Mouse (Mus musculus) limb, embryonic 12.5 days (tissue): ENCODE measurements around the gene P2rx1. TPM values are rescaled to one million over a fixed set of nuclear protein-coding genes. Genes with fewer than 3 reads are reported as not detected.

ENCODE experiments used
- ATAC-seq: fragments of 200-750 bp; cut with Nextera tagmentation; 2 replicates; pipeline ENCODE4 v1.8.0; 2017; ENCODE audit warnings: low read depth, moderate TSS enrichment; ENCODE audit not compliant: insufficient number of reproducible peaks, insufficient read depth, low FRiP score, low TSS enrichment
- H3K27ac ChIP-seq: fragments of 300-500 bp; sonication (generic); 2 replicates; pipeline ENCODE4 v1.5.1; 2016; ENCODE audit warnings: mild to moderate bottlenecking, moderate library complexity
- H3K27me3 ChIP-seq: fragments of 300-500 bp; sonication (generic); 2 replicates; pipeline ENCODE4 v1.6.1; 2016; ENCODE audit warnings: mild to moderate bottlenecking, moderate library complexity
- H3K36me3 ChIP-seq: fragments of 300-500 bp; sonication (generic); 2 replicates; pipeline ENCODE4 v1.6.1; 2016; ENCODE audit warnings: mild to moderate bottlenecking, moderate library complexity
- H3K4me1 ChIP-seq: fragments of 300-500 bp; sonication (generic); replicated peaks from 2 replicates; pipeline ENCODE4 v1.6.1; 2016
- H3K4me2 ChIP-seq: fragments of 300-500 bp; sonication (generic); 2 replicates; pipeline ENCODE4 v1.6.1; 2016; ENCODE audit warnings: mild to moderate bottlenecking, moderate library complexity
- H3K4me3 ChIP-seq: fragments of 300-500 bp; sonication (generic); replicated peaks from 2 replicates; pipeline ENCODE4 v1.5.1; 2016; ENCODE audit warnings: mild to moderate bottlenecking
- H3K9ac ChIP-seq: fragments of 300-500 bp; sonication (generic); replicated peaks from 2 replicates; pipeline ENCODE4 v1.6.1; 2016; ENCODE audit warnings: mild to moderate bottlenecking, moderate library complexity
- H3K9me3 ChIP-seq: fragments of 300-500 bp; sonication (generic); 2 replicates; pipeline ENCODE4 v1.6.1; 2016; ENCODE audit warnings: mild to moderate bottlenecking, moderate library complexity
- WGBS: fragments of 180-500 bp; shearing (Covaris S2); methylation state at CpG from one replicate; pipeline ENCODE4 v1.1.7; 2016; 5-methylcytosine and 5-hydroxymethylcytosine counted together
- polyA plus RNA-seq: library from polyadenylated mRNA; unstranded; fragments of >200 nt; fragmentation: Nextera tagmentation; extraction: Ambion mirVana; gene quantifications from 2 replicates; pipeline ENCODE4 v1.2.1, GENCODE M21; 2016

Gene P2rx1
- polyA plus RNA-seq, 1 experiment from 2014 or later: 1.0 TPM

DNA sequence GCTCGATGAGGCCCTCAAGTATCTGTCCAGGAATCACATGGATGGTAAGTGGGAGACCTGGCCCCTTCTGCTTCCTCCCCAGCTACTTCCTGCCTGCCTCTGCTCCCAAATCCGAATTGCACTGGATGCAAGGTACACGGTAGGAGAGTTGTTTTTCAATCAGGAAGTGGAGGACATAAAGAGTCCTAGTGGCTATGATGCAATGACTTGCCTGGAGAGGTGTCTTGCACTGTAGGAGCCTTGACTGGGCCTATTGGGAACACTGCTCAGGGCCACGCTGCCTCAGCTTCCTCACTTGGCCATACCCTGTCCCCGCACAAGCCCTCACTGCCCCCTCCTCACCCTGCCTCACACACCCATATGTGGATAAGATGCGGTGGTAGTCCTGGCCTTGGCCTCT lies 9.9 kb upstream of the P2rx1 start:
- Histone ChIP-seq H3K9me3 (no peaks in the 10 kb centered on the region), H3K36me3 (no peaks in the 10 kb centered on the region), H3K27me3 (peaks cover 5% of the 10 kb centered on the region), H3K4me3 (no peak overlapping the region), H3K4me1 (peaks cover 14% of the 10 kb centered on the region; the same call in 1 of the 2 replicates), H3K9ac (no peak overlapping the region), H3K4me2 (no peak overlapping the region), H3K27ac (no peak overlapping the region)
- ATAC-seq: no peak
- WGBS: 73% methylated on average over 6 of the region's 6 CpGs

GRCm38 (mm10) chr11:72990688-72991087 lies 8.2 kb upstream of the P2rx1 start:
- H3K36me3 ChIP-seq: no peaks in the 10 kb centered on the region
- no peak overlapping the region for H3K4me2 ChIP-seq
- H3K9ac ChIP-seq: no peak overlapping the region
- H3K9me3 ChIP-seq: no peaks in the 10 kb centered on the region
- ATAC-seq: no peak
- no peak overlapping the region for H3K27ac ChIP-seq
- no peak overlapping the region for H3K4me3 ChIP-seq
- peaks cover 5% of the 10 kb centered on the region for H3K27me3 ChIP-seq
- 74% methylated on average over 9 of the region's 9 CpGs for WGBS
- H3K4me1 ChIP-seq: peaks cover 14% of the 10 kb centered on the region; the same call in 1 of the 2 replicates

DNA sequence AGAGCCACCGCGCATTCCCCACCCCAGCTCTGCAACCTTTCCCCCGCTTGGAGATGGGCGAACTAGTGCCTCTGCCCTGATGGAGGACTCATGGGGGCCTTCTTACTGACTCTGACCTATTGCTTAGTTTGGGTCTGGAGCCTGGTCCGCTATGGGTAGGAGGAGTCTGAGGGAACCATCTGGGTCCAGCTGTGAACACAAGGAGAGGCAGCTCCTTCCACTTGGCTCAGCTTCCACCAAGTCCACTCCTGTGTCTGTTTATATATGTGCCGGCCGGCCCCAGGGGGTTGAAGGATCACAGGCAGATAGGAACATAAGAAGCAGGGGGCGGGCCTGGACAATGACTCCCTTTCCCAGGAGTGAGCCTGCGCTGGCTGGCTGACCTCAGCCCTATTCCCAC lies 6.9 kb upstream of the P2rx1 start:
- Histone ChIP-seq H3K9me3 (no peaks in the 10 kb centered on the region), H3K4me1 (peaks cover 14% of the 10 kb centered on the region; the same call in 1 of the 2 replicates), H3K4me3 (no peak overlapping the region), H3K36me3 (no peaks in the 10 kb centered on the region), H3K9ac (no peak overlapping the region), H3K4me2 (no peak overlapping the region), H3K27ac (no peak overlapping the region), H3K27me3 (peaks cover 5% of the 10 kb centered on the region)
- WGBS: 55% methylated on average over 9 of the region's 9 CpGs
- no peak for ATAC-seq

DNA sequence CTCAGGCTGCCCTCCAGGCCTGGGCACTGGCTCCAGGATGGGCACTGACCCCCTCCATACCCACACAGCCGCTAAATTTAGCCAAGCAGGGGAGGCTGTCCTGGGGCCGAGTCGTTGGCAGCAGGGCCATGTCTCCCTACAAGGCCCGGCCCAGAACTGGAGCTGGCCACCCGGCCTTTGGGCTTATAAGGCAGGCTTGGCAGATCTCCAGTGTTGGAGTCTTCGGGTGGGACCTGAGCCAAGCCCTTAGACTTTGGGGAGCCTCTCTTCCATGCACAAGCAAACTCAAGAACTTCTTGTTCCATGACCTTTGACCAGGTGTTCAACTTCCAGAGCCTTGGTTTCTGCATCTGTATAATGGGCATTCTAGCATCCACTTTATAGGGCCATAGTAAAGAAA lies 2.6 kb upstream of the P2rx1 start:
- whole genome bisulfite sequencing: 91% methylated on average over 6 of the region's 6 CpGs

GRCm38 (mm10) chr11:72996781-72997180 lies 2.1 kb upstream of the P2rx1 start:
- H3K4me3 ChIP-seq: no peak overlapping the region
- H3K9ac ChIP-seq: no peak overlapping the region
- peaks cover 6% of the 10 kb centered on the region; the same call in 1 of the 2 replicates for H3K4me1 ChIP-seq
- no peak for ATAC-seq
- WGBS: 82% methylated on average over 2 of the region's 2 CpGs
- no peaks in the 10 kb centered on the region for H3K9me3 ChIP-seq
- H3K27me3 ChIP-seq: peaks cover 5% of the 10 kb centered on the region
- H3K27ac ChIP-seq: no peak overlapping the region
- no peak overlapping the region for H3K4me2 ChIP-seq
- no peaks in the 10 kb centered on the region for H3K36me3 ChIP-seq

More for the DNA sequence above, 2.6 kb upstream of the P2rx1 start:
- Histone ChIP-seq H3K27ac (no peak overlapping the region), H3K4me1 (peaks cover 6% of the 10 kb centered on the region; the same call in 1 of the 2 replicates), H3K4me3 (no peak overlapping the region), H3K9me3 (no peaks in the 10 kb centered on the region), H3K9ac (no peak overlapping the region), H3K27me3 (peaks cover 5% of the 10 kb centered on the region), H3K36me3 (no peaks in the 10 kb centered on the region), H3K4me2 (no peak overlapping the region)
- ATAC-seq: no peak

- Histone ChIP-seq H3K4me2 (no peak overlapping the region), H3K36me3 (no peaks in the 10 kb centered on the region), H3K4me1 (peaks cover 6% of the 10 kb centered on the region; the same call in 1 of the 2 replicates), H3K27ac (no peak overlapping the region), H3K9ac (no peak overlapping the region), H3K27me3 (no peaks in the 10 kb centered on the region), H3K4me3 (no peak overlapping the region), H3K9me3 (no peaks in the 10 kb centered on the region)
- ATAC-seq: no peak
- WGBS: 75% methylated on average over 13 of the region's 13 CpGs
Measured at GRCm38 (mm10) chr11:72997529-72998326, 1.2 kb upstream of the P2rx1 start.

DNA sequence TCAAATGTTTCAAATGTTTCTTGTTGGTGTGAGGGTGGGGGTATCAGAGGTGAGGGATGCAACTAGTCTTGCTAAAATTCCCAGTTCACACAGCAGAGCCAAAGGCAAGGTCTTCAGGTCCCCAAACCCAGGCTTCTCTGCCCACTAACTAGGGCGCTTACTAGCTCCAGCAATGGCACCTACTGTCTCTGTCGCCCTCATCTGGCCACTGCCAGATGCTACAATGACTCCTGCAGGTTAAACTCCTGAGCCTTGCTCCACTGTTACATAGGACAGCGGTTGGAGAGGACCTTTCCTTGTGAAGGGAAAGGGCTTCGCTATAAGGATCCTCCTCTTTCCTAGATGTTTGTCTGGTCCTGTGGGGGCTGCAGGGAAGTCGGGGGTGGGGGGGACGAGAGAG lies 2.1 kb downstream of the P2rx1 start:
- H3K9ac ChIP-seq: no peak overlapping the region
- ATAC-seq: no peak
- H3K4me2 ChIP-seq: no peak overlapping the region
- H3K27me3 ChIP-seq: no peaks in the 10 kb centered on the region
- H3K4me1 ChIP-seq: peaks cover 6% of the 10 kb centered on the region; the same call in 1 of the 2 replicates
- H3K9me3 ChIP-seq: no peaks in the 10 kb centered on the region
- no peak overlapping the region for H3K27ac ChIP-seq
- H3K4me3 ChIP-seq: no peak overlapping the region
- no peaks in the 10 kb centered on the region for H3K36me3 ChIP-seq
- 10% methylated on average over 6 of the region's 6 CpGs for WGBS

DNA sequence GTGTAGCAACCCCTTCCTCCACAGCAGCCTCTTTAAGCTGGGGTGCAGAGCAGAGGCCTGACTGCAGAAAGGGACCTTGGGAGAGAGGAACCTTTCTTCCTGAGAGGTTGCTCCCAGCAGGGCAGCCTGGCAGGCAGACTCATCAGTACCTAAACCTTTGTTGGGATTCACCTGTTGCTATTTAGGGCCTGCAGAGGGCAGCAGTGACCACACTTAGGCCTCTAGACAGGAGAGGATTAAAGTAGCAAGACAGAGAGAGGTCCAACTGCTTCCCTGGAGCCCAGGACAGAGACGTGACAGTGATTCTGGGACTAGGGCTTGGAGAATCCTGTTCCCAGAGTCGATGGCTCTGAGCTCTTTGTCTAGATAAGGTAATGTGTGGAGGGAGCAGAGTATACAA lies 7.5 kb downstream of the P2rx1 start:
- ATAC-seq: no peak
- 0% methylated on average over 2 of the region's 2 CpGs for WGBS

DNA sequence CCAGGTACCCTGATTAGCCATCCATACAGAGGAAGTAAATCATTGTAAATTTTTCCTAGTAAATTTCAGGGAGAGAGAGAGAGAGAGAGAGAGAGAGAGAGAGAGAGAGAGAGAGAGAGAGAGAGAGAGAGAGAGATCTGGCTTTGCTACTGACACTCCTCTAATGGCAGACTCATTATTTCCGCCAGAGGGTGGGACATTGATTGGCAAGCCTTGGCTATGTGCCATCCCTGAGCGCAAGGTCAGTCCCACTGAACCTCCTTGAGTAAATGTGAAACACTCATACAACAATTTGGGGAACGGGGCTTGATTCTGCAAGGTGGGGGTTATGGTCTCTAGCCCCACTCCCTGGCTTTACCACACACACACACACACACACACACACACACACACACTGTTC lies 8.2 kb downstream of the P2rx1 start:
- Histone ChIP-seq H3K4me1 (no peaks in the 10 kb centered on the region), H3K27ac (no peak overlapping the region), H3K9ac (no peak overlapping the region), H3K9me3 (no peaks in the 10 kb centered on the region), H3K27me3 (peaks cover 32% of the 10 kb centered on the region), H3K4me2 (no peak overlapping the region), H3K36me3 (no peaks in the 10 kb centered on the region), H3K4me3 (no peak overlapping the region)
- WGBS: 80% methylated on average over 3 of the region's 3 CpGs
- no peak for ATAC-seq

More for the DNA sequence above, 7.5 kb downstream of the P2rx1 start:
- Histone ChIP-seq H3K27me3 (peaks cover 32% of the 10 kb centered on the region), H3K36me3 (no peaks in the 10 kb centered on the region), H3K4me3 (no peak overlapping the region), H3K9ac (no peak overlapping the region), H3K4me2 (no peak overlapping the region), H3K27ac (no peak overlapping the region), H3K4me1 (no peaks in the 10 kb centered on the region), H3K9me3 (no peaks in the 10 kb centered on the region)

DNA sequence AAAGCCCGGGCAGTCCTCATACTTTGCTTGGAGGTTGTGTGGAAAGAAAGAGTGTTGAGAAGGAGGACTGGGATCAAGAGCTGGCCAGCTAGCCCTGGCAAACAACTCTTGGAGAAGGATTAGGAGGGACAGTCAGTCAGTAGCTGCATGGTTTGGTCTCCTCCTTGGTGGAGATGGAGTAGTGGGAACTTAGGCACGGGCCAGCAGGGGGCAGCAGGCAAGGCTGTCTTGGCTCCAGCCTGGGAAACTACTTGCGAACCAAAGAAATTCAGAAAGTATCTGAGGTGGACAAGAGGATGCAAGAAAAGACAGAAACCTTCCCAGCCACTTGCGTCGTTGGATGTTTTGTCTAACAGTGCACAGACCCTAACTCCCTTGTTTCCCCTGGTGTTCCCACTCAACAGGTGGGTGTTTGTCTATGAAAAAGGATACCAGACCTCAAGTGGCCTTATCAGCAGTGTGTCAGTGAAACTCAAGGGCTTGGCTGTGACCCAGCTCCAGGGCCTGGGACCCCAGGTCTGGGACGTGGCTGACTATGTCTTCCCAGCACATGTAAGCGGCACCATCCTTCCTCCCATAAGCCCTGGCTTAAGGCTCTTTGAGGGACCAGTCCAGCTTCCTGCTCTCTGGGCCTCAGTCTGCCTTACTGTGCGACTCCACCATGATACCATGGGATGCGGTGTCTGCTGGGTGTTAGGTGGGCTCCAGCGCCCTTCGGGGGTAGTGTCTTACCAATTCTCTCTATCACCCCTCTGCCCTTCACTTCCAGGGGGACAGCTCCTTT lies 9.0 kb downstream of the P2rx1 start:
- Histone ChIP-seq H3K9ac (no peak overlapping the region), H3K4me3 (no peak overlapping the region), H3K4me2 (no peak overlapping the region), H3K9me3 (no peaks in the 10 kb centered on the region), H3K27ac (no peak overlapping the region), H3K27me3 (peaks cover 32% of the 10 kb centered on the region), H3K36me3 (no peaks in the 10 kb centered on the region), H3K4me1 (no peaks in the 10 kb centered on the region)
- no peak for ATAC-seq
- 62% methylated on average over 11 of the region's 11 CpGs for WGBS

DNA sequence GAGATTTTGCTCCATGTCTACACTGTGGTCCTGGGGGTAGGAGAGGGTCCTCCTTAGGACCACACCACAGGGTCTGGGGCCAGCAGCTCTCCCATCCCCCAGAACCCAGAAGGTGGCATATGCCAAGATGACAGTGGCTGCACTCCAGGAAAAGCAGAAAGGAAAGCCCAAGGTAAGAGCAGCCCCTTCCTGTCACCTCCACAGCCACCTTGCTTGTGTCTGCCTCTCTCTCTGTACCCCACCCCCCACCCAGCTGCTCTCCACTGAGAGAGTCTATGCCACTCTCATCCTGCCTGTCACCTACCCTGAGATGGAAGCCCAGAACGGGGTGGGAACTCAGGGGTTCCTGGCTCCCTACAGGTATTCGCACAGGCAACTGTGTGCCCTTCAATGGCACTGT lies 9.9 kb downstream of the P2rx1 start:
- peaks cover 32% of the 10 kb centered on the region for H3K27me3 ChIP-seq
- no peak overlapping the region for H3K4me2 ChIP-seq
- no peaks in the 10 kb centered on the region for H3K4me1 ChIP-seq
- H3K9me3 ChIP-seq: no peaks in the 10 kb centered on the region
- H3K4me3 ChIP-seq: no peak overlapping the region
- WGBS: 56% methylated on average over 2 of the region's 2 CpGs
- no peak for ATAC-seq
- H3K9ac ChIP-seq: no peak overlapping the region
- H3K27ac ChIP-seq: no peak overlapping the region
- no peaks in the 10 kb centered on the region for H3K36me3 ChIP-seq
